Mouse (Mus musculus) C2C12 (cell line): Measurements from ENCODE around the gene Slc9a6.

Experiments used
- CEBPB ChIP-seq: IDR thresholded peaks from one replicate; pipeline ENCODE4 v1.6.1; 2011; ENCODE audit warnings: low read depth, mild to moderate bottlenecking, control low read depth, moderate library complexity
- CTCF ChIP-seq: IDR thresholded peaks from one replicate; pipeline ENCODE4 v1.5.1; 2011; ENCODE audit not compliant: control insufficient read depth, insufficient read depth, insufficient read length
- FOSL1 ChIP-seq: IDR thresholded peaks from one replicate; pipeline ENCODE4 v1.8.0; 2011; ENCODE audit warnings: mild to moderate bottlenecking, low read length; ENCODE audit not compliant: poor library complexity, insufficient read depth, severe bottlenecking
- MAX ChIP-seq: IDR thresholded peaks from one replicate; pipeline ENCODE4 v1.6.1; 2011; ENCODE audit warnings: mild to moderate bottlenecking, control low read depth
- MYOD1 ChIP-seq: IDR thresholded peaks from one replicate; pipeline ENCODE4 v1.6.1; 2011; ENCODE audit warnings: low read depth; ENCODE audit not compliant: control insufficient read depth, insufficient read length
- MYOG ChIP-seq: IDR thresholded peaks from one replicate; pipeline ENCODE4 v1.6.1; 2011; ENCODE audit not compliant: control insufficient read depth, insufficient read length; ENCODE audit errors: extremely low read depth
- USF1 ChIP-seq: IDR thresholded peaks from one replicate; pipeline ENCODE4 v1.6.1; 2011; ENCODE audit warnings: low read depth, mild to moderate bottlenecking, control low read depth, moderate library complexity

GRCm38 (mm10) chrX:56636185-56636584 is 26.6 kb downstream of the Slc9a6 start:
- TF ChIP-seq USF1 (no peak), CTCF (no peak), MAX (no peak), CEBPB (no peak), MYOD1 (no peak), MYOG (no peak), FOSL1 (no peak)
